Mouse (Mus musculus): ENCODE measurements at regions not wholly inside any gene's neighbourhood (a gene's known extent, or its start where the extent isn't known, plus 50 kb on each side); places are given as distances from the start of the nearest gene placed in this dataset.

DNA sequence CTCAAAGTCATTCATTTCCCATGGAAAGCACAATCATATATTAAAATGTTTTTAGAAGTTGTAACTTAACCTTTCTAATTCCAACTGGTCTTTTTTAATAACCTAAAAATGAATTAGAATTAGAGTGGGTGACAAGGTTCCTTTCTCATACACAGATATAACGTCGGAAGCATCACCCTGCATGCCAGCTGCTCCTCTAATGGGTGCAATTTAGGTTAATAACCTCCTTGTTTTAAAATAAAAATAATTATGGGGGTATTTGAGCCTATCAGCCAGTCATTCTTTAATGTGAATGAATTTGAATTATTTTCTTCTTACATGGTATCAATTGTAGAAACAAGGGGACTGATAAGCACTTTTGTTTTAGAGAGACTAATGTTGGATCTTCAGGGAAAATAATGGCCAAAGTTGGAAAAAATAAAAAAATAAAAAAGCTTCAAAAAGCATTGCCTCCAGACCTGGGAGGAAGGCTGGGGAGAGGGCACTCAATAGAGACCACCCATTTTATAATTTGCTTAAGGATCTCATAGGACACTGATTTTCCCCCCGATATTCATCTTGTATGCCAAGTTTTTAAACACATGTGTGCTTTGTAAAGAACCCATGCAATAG lies 960.9 kb downstream of the Robo2 start:
- WGBS: 85% methylated on average over 3 of the region's 3 CpGs
- Histone ChIP-seq H3K79me2 (ENCODE audit: control insufficient read depth, insufficient read depth, low read length) (no peaks in the 10 kb centered on the region), H3K27me3 (ENCODE audit: control insufficient read depth, insufficient read depth, low read length) (no peaks in the 10 kb centered on the region), H3K27ac (replicated peaks; ENCODE audit: insufficient read depth, low read depth, low read length) (no peak overlapping the region), H3K9ac (ENCODE audit: low read depth, low read length) (no peak overlapping the region), H3K36me3 (ENCODE audit: control insufficient read depth, insufficient read depth, low read length) (no peaks in the 10 kb centered on the region), H3K4me3 (ENCODE audit: insufficient read depth, low read depth, low read length) (no peak overlapping the region), H3K4me1 (ENCODE audit: control insufficient read depth, insufficient read depth, low read length) (no peaks in the 10 kb centered on the region)
- no peak for DNase-seq (ENCODE audit: extremely low read depth, low read depth, low spot score)
- no peak for TF ChIP-seq POLR2A (IDR thresholded peaks at IDR 0.05; ENCODE audit: extremely low read depth, insufficient read depth, low read length)
- no peak for TF ChIP-seq CTCF (IDR thresholded peaks at IDR 0.05; ENCODE audit: low read depth, low read length)

DNA sequence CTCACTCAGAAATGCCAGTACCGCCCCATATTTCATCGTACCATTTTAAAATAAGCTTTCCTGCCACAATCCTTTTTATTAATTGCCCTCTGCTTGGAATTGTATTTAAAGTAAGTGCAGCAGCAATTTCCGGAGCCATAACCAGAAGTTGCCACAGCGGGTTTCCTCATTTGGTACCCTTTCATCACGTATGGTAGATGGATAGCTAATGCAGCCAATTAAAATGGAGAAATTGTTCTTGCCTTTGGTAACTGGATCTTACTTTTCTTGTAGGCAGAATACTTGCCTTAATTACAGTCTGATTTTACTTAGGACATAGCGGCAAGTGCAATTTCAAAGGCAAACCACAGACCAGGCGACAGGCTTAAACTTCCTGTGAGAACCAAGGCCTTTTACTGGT lies 961.8 kb downstream of the Robo2 start:
- H3K4me3 ChIP-seq (ENCODE audit: insufficient read depth, low read depth, low read length): no peak overlapping the region
- whole genome bisulfite sequencing: 93% methylated on average over 7 of the region's 7 CpGs
- H3K79me2 ChIP-seq (ENCODE audit: control insufficient read depth, insufficient read depth, low read length): no peaks in the 10 kb centered on the region
- H3K4me1 ChIP-seq (ENCODE audit: control insufficient read depth, insufficient read depth, low read length): no peaks in the 10 kb centered on the region
- DNase-seq (ENCODE audit: extremely low read depth, low read depth, low spot score): no peak
- H3K36me3 ChIP-seq (ENCODE audit: control insufficient read depth, insufficient read depth, low read length): no peaks in the 10 kb centered on the region
- H3K27me3 ChIP-seq (ENCODE audit: control insufficient read depth, insufficient read depth, low read length): no peaks in the 10 kb centered on the region
- H3K27ac ChIP-seq (replicated peaks; ENCODE audit: insufficient read depth, low read depth, low read length): no peak overlapping the region
- H3K9ac ChIP-seq (ENCODE audit: low read depth, low read length): no peak overlapping the region
- TF ChIP-seq POLR2A (IDR thresholded peaks at IDR 0.05; ENCODE audit: extremely low read depth, insufficient read depth, low read length) (no peak), CTCF (IDR thresholded peaks at IDR 0.05; ENCODE audit: low read depth, low read length) (no peak)

DNA sequence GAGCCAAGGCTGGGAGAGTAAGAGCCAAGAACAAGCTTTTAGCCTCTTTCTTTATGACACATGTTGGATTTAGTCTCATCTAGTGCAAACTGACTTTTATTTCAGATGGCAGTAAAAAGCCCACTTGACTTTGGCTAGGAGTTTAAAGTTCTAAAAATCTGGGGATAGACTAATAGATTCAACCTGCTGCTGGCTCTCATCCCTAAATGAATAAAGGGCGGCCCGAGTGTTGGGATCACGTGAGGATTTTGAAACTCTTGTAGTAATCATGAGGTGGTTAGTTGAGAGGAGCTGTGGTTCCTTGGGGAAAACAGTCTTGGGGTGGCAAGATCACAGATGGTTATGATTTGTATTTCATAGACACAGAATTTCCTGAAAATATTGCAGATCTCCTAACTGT lies 975.9 kb downstream of the Robo2 start:
- Histone ChIP-seq H3K9ac (ENCODE audit: low read depth, low read length) (no peak overlapping the region), H3K27ac (replicated peaks; ENCODE audit: insufficient read depth, low read depth, low read length) (no peak overlapping the region), H3K4me1 (ENCODE audit: control insufficient read depth, insufficient read depth, low read length) (no peaks in the 10 kb centered on the region), H3K36me3 (ENCODE audit: control insufficient read depth, insufficient read depth, low read length) (no peaks in the 10 kb centered on the region), H3K4me3 (ENCODE audit: insufficient read depth, low read depth, low read length) (no peak overlapping the region), H3K27me3 (ENCODE audit: control insufficient read depth, insufficient read depth, low read length) (no peaks in the 10 kb centered on the region), H3K79me2 (ENCODE audit: control insufficient read depth, insufficient read depth, low read length) (no peaks in the 10 kb centered on the region)
- no peak for DNase-seq (ENCODE audit: extremely low read depth, low read depth, low spot score)
- TF ChIP-seq CTCF (IDR thresholded peaks at IDR 0.05; ENCODE audit: low read depth, low read length) (no peak), POLR2A (IDR thresholded peaks at IDR 0.05; ENCODE audit: extremely low read depth, insufficient read depth, low read length) (no peak)
- WGBS: 77% methylated on average over 3 of the region's 3 CpGs

DNA sequence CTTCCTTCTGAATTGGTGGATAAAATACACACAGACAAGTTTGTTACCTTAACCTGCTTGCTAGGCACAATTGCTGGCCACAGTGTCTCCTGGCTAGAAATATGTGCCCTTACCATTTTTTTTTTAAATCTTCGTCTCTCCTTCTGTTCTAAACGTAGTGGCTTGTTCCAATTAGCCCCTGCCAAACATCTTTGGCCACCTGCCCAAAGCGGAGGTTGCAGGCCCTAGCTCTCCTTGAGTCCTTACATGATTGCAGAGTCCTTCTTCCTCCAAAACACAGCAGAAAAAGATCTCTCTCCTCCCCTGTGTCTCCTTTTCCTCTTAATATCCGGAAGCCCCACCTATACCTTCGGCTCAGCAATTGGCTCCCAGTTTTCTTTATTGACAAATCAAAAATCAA lies 986.8 kb downstream of the Robo2 start:
- TF ChIP-seq POLR2A (IDR thresholded peaks at IDR 0.05; ENCODE audit: extremely low read depth, insufficient read depth, low read length): no peak
- no peak for TF ChIP-seq CTCF (IDR thresholded peaks at IDR 0.05; ENCODE audit: low read depth, low read length)
- no peak overlapping the region for H3K27ac ChIP-seq (replicated peaks; ENCODE audit: insufficient read depth, low read depth, low read length)
- H3K79me2 ChIP-seq (ENCODE audit: control insufficient read depth, insufficient read depth, low read length): no peaks in the 10 kb centered on the region
- H3K9ac ChIP-seq (ENCODE audit: low read depth, low read length): no peak overlapping the region
- H3K4me1 ChIP-seq (ENCODE audit: control insufficient read depth, insufficient read depth, low read length): no peaks in the 10 kb centered on the region
- no peaks in the 10 kb centered on the region for H3K27me3 ChIP-seq (ENCODE audit: control insufficient read depth, insufficient read depth, low read length)
- DNase-seq (ENCODE audit: extremely low read depth, low read depth, low spot score): no peak
- H3K4me3 ChIP-seq (ENCODE audit: insufficient read depth, low read depth, low read length): no peak overlapping the region
- 69% methylated on average over 5 of the region's 5 CpGs for WGBS
- no peaks in the 10 kb centered on the region for H3K36me3 ChIP-seq (ENCODE audit: control insufficient read depth, insufficient read depth, low read length)

DNA sequence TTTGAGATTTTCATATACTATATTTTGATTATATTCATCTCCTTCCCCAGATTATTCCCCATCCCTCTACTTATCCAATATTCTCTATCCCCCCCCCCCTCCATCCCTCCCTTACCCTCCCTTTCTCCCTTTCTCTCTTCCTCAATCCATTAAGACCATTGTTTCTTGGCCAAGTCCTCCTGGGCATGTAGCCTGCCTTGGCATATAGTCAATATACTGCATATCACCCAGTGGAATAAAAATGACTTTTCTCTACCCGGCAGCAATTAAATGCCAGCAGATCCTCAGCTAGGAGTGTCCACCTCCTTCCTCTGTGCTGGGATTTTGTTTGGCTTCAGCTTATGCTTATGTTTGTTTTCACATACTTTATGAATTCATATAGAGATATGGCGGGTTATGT lies 987.3 kb downstream of the Robo2 start:
- WGBS: 82% methylated on average over 2 of the region's 2 CpGs

DNA sequence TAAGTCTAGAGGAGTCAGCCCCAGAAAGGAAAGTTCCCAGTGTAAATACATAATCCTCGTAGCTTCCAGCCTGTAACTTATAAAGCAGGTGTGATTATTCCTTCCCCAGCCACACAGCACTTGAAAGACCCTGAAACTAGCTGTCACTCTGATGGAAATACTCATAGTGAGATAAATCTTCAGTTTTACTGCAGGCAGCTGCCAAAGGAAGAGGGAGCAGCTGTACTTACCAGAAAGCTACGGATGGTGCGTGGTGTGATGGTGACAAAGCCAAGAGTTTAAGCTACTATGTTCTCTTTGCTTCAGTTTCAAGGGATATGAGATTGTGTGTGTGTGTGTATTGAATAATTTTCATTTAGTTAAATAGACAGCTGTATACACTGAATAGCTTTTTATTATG lies 1007.1 kb downstream of the Robo2 start:
- WGBS: 66% methylated on average over 3 of the region's 3 CpGs
- no peaks in the 10 kb centered on the region for H3K27me3 ChIP-seq (ENCODE audit: control insufficient read depth, insufficient read depth, low read length)

More for the DNA sequence above, 987.3 kb downstream of the Robo2 start:
- DNase-seq (ENCODE audit: extremely low read depth, low read depth, low spot score): no peak
- Histone ChIP-seq H3K36me3 (ENCODE audit: control insufficient read depth, insufficient read depth, low read length) (no peaks in the 10 kb centered on the region), H3K79me2 (ENCODE audit: control insufficient read depth, insufficient read depth, low read length) (no peaks in the 10 kb centered on the region), H3K27me3 (ENCODE audit: control insufficient read depth, insufficient read depth, low read length) (no peaks in the 10 kb centered on the region), H3K9ac (ENCODE audit: low read depth, low read length) (no peak overlapping the region), H3K27ac (replicated peaks; ENCODE audit: insufficient read depth, low read depth, low read length) (no peak overlapping the region), H3K4me1 (ENCODE audit: control insufficient read depth, insufficient read depth, low read length) (no peaks in the 10 kb centered on the region), H3K4me3 (ENCODE audit: insufficient read depth, low read depth, low read length) (no peak overlapping the region)
- TF ChIP-seq POLR2A (IDR thresholded peaks at IDR 0.05; ENCODE audit: extremely low read depth, insufficient read depth, low read length): no peak
- TF ChIP-seq CTCF (IDR thresholded peaks at IDR 0.05; ENCODE audit: low read depth, low read length): no peak

More for the DNA sequence above, 1007.1 kb downstream of the Robo2 start:
- Histone ChIP-seq H3K4me1 (ENCODE audit: control insufficient read depth, insufficient read depth, low read length) (no peaks in the 10 kb centered on the region), H3K4me3 (ENCODE audit: insufficient read depth, low read depth, low read length) (no peak overlapping the region), H3K79me2 (ENCODE audit: control insufficient read depth, insufficient read depth, low read length) (no peaks in the 10 kb centered on the region), H3K9ac (ENCODE audit: low read depth, low read length) (no peak overlapping the region), H3K36me3 (ENCODE audit: control insufficient read depth, insufficient read depth, low read length) (no peaks in the 10 kb centered on the region), H3K27ac (replicated peaks; ENCODE audit: insufficient read depth, low read depth, low read length) (no peak overlapping the region)
- no peak for TF ChIP-seq CTCF (IDR thresholded peaks at IDR 0.05; ENCODE audit: low read depth, low read length)
- TF ChIP-seq POLR2A (IDR thresholded peaks at IDR 0.05; ENCODE audit: extremely low read depth, insufficient read depth, low read length): no peak
- DNase-seq (ENCODE audit: extremely low read depth, low read depth, low spot score): no peak

All from liver, adult 2 months (tissue).